Mouse (Mus musculus) neural tube, embryonic 14.5 days (tissue): ENCODE data around the gene Pi4kb. TPM values are rescaled to one million over a fixed set of nuclear protein-coding genes. Genes with fewer than 3 reads are reported as not detected.
A peak's percentile ranks its signal among the peaks of the same experiment; 100 is the strongest.
"Not testable (repeated sequence)": the region's sequence is repeated elsewhere in the genome, so short reads cannot be mapped to it uniquely, and the experiment has no call there.

Experiments used
- ATAC-seq: fragments of 200-750 bp; cut with Nextera tagmentation; 2 replicates; pipeline ENCODE4 v1.8.0; 2017; ENCODE audit warnings: low read depth, mild to moderate bottlenecking, moderate TSS enrichment, moderate library complexity
- H3K27ac ChIP-seq: fragments of 300-500 bp; sonication (generic); 2 replicates; pipeline ENCODE4 v1.5.1; 2014; ENCODE audit warnings: low read depth, mild to moderate bottlenecking, control low read depth, low read length, moderate library complexity, mixed read lengths
- H3K27me3 ChIP-seq: fragments of 300-500 bp; sonication (generic); 2 replicates; pipeline ENCODE4 v1.6.1; 2014; ENCODE audit warnings: low read length; ENCODE audit not compliant: control insufficient read depth, insufficient read depth
- H3K36me3 ChIP-seq: fragments of 300-500 bp; sonication (generic); 2 replicates; pipeline ENCODE4 v1.6.1; 2014; ENCODE audit warnings: low read length, mixed read lengths; ENCODE audit not compliant: control insufficient read depth, insufficient read depth
- H3K4me1 ChIP-seq: fragments of 300-500 bp; sonication (generic); 2 replicates; pipeline ENCODE4 v1.6.1; 2014; ENCODE audit warnings: low read length; ENCODE audit not compliant: control insufficient read depth, insufficient read depth
- H3K4me2 ChIP-seq: fragments of 300-500 bp; sonication (generic); 2 replicates; pipeline ENCODE4 v1.6.1; 2014; ENCODE audit warnings: mild to moderate bottlenecking, low read depth, low read length, control low read depth
- H3K4me3 ChIP-seq: fragments of 300-500 bp; sonication (generic); 2 replicates; pipeline ENCODE4 v1.5.1; 2014; ENCODE audit warnings: low read depth, low read length, control low read depth, mixed read lengths
- H3K9ac ChIP-seq: fragments of 300-500 bp; sonication (generic); replicated peaks from 2 replicates; pipeline ENCODE4 v1.6.1; 2014; ENCODE audit warnings: low read depth, mild to moderate bottlenecking, control low read depth, low read length, mixed read lengths
- H3K9me3 ChIP-seq: fragments of 300-500 bp; sonication (generic); 2 replicates; pipeline ENCODE4 v1.6.1; 2016; ENCODE audit warnings: low read length; ENCODE audit not compliant: control insufficient read depth
- WGBS: fragments of 180-500 bp; shearing (Covaris S2); extraction: QIAGEN DNeasy Blood & Tissue Kit; methylation state at CpG from one replicate; pipeline ENCODE4 v1.1.7; 2014; 5-methylcytosine and 5-hydroxymethylcytosine counted together
- polyA plus RNA-seq: library from polyadenylated mRNA; unstranded; fragments of >200 nt; fragmentation: Nextera tagmentation; extraction: Ambion mirVana; gene quantifications from 2 replicates; pipeline ENCODE4 v1.2.1, GENCODE M21; 2014

The Pi4kb gene
- polyA plus RNA-seq, 1 experiment from 2014 or later: 23.8 TPM

- H3K27me3 ChIP-seq: no peaks in the 10 kb centered on the region
- peaks cover 22% of the 10 kb centered on the region for H3K4me1 ChIP-seq
- peak overlapping the region; percentile 62 for H3K9ac ChIP-seq
- peak overlapping the region; percentile 78 for H3K4me2 ChIP-seq
- H3K4me3 ChIP-seq: peak overlapping the region; percentile 66
- peaks cover 6% of the 10 kb centered on the region for H3K36me3 ChIP-seq
- WGBS: 2% methylated on average over 21 of the region's 21 CpGs
- no peaks in the 10 kb centered on the region for H3K9me3 ChIP-seq
- ATAC-seq: no peak
- peak overlapping the region; percentile 91 for H3K27ac ChIP-seq
Measured at GRCm38 (mm10) chr3:95016532-95017056, 42.1 kb downstream of the Pi4kb start.

GRCm38 (mm10) chr3:95018741-95019140, 44.2 kb downstream of the Pi4kb start:
- no peak for ATAC-seq

GRCm38 (mm10) chr3:95020956-95021355, 46.4 kb downstream of the Pi4kb start:
- H3K27ac ChIP-seq, H3K9ac ChIP-seq, H3K36me3 ChIP-seq, H3K4me2 ChIP-seq, H3K27me3 ChIP-seq, ATAC-seq, H3K9me3 ChIP-seq, H3K4me3 ChIP-seq, H3K4me1 ChIP-seq: not testable (repeated sequence)
- WGBS: 93% methylated on average over 5 of the region's 5 CpGs

More at GRCm38 (mm10) chr3:95018741-95019140, 44.2 kb downstream of the Pi4kb start:
- no peaks in the 10 kb centered on the region for H3K9me3 ChIP-seq
- H3K4me3 ChIP-seq: no peak overlapping the region
- peaks cover 15% of the 10 kb centered on the region for H3K4me1 ChIP-seq
- WGBS: 80% methylated on average over 2 of the region's 2 CpGs
- H3K9ac ChIP-seq: no peak overlapping the region
- no peaks in the 10 kb centered on the region for H3K27me3 ChIP-seq
- H3K4me2 ChIP-seq: no peak overlapping the region
- H3K27ac ChIP-seq: no peak overlapping the region
- H3K36me3 ChIP-seq: no peaks in the 10 kb centered on the region

GRCm38 (mm10) chr3:95024551-95024950, 50.0 kb downstream of the Pi4kb start:
- Histone ChIP-seq H3K9me3 (no peaks in the 10 kb centered on the region), H3K27me3 (no peaks in the 10 kb centered on the region), H3K9ac (no peak overlapping the region), H3K4me1 (no peaks in the 10 kb centered on the region), H3K4me3 (no peak overlapping the region), H3K4me2 (no peak overlapping the region), H3K36me3 (no peaks in the 10 kb centered on the region), H3K27ac (no peak overlapping the region)
- WGBS: 18% methylated on average over 11 of the region's 11 CpGs
- ATAC-seq: no peak

- no peak for ATAC-seq
- no peaks in the 10 kb centered on the region for H3K4me1 ChIP-seq
- no peak overlapping the region for H3K9ac ChIP-seq
- no peaks in the 10 kb centered on the region for H3K27me3 ChIP-seq
- H3K27ac ChIP-seq: no peak overlapping the region
- no peak overlapping the region for H3K4me3 ChIP-seq
- H3K36me3 ChIP-seq: no peaks in the 10 kb centered on the region
- no peak overlapping the region for H3K4me2 ChIP-seq
- WGBS: 32% methylated on average over 5 of the region's 5 CpGs
- no peaks in the 10 kb centered on the region for H3K9me3 ChIP-seq
Measured at GRCm38 (mm10) chr3:95025202-95025601, 50.7 kb downstream of the Pi4kb start.

- Histone ChIP-seq H3K27me3 (no peaks in the 10 kb centered on the region), H3K4me3 (no peak overlapping the region), H3K4me1 (no peaks in the 10 kb centered on the region), H3K27ac (no peak overlapping the region), H3K4me2 (no peak overlapping the region), H3K9ac (no peak overlapping the region), H3K9me3 (no peaks in the 10 kb centered on the region), H3K36me3 (peaks cover 16% of the 10 kb centered on the region)
- no peak; the same call in 1 of the 2 replicates for ATAC-seq
- WGBS: 41% methylated on average over 5 of the region's 5 CpGs
Measured at GRCm38 (mm10) chr3:95027057-95027645, 52.6 kb downstream of the Pi4kb start.

- H3K27ac ChIP-seq: no peak overlapping the region
- no peaks in the 10 kb centered on the region for H3K27me3 ChIP-seq
- no peak; the same call in 1 of the 2 replicates for ATAC-seq
- no peaks in the 10 kb centered on the region for H3K4me1 ChIP-seq
- peaks cover 20% of the 10 kb centered on the region for H3K36me3 ChIP-seq
- no peak overlapping the region for H3K4me2 ChIP-seq
- no peaks in the 10 kb centered on the region for H3K9me3 ChIP-seq
- no peak overlapping the region for H3K4me3 ChIP-seq
- H3K9ac ChIP-seq: no peak overlapping the region
- WGBS: 56% methylated on average over 5 of the region's 5 CpGs
Measured at GRCm38 (mm10) chr3:95027701-95028100, 53.2 kb downstream of the Pi4kb start.

- Histone ChIP-seq H3K27me3 (no peaks in the 10 kb centered on the region), H3K9ac (no peak overlapping the region), H3K9me3 (no peaks in the 10 kb centered on the region), H3K4me2 (no peak overlapping the region), H3K27ac (no peak overlapping the region), H3K4me1 (no peaks in the 10 kb centered on the region), H3K4me3 (no peak overlapping the region), H3K36me3 (peaks cover 29% of the 10 kb centered on the region)
- WGBS: 93% methylated on average over 3 of the region's 3 CpGs
- ATAC-seq: no peak
Measured at GRCm38 (mm10) chr3:95028603-95029002, 54.1 kb downstream of the Pi4kb start.

GRCm38 (mm10) chr3:95029291-95029827, 54.8 kb downstream of the Pi4kb start:
- 76% methylated on average over 3 of the region's 3 CpGs for WGBS
- not testable (repeated sequence) for H3K4me3 ChIP-seq, H3K9ac ChIP-seq, H3K4me1 ChIP-seq, H3K4me2 ChIP-seq, H3K9me3 ChIP-seq, H3K27ac ChIP-seq, H3K27me3 ChIP-seq, ATAC-seq
- H3K36me3 ChIP-seq: peaks cover 31% of the 10 kb centered on the region
